Mouse (Mus musculus): ENCODE results near the gene Ptcra. TPM values are rescaled to one million over a fixed set of nuclear protein-coding genes. Genes with fewer than 3 reads are reported as not detected.
"Not testable (repeated sequence)": the region's sequence is repeated elsewhere in the genome, so short reads cannot be mapped to it uniquely, and the experiment has no call there.

Gene Ptcra
- polyA plus RNA-seq (2016; fragmentation: Nextera tagmentation; extraction: Ambion mirVana) = 0.16 and 0.55 TPM in 2 replicates

- Histone ChIP-seq H3K4me2 (no peak within 1 kb of the TSS), H3K36me3 (no peaks in the 10 kb centered on the region), H3K4me1 (replicated peaks) (0 out of 2 replicates have a peak, but pooled peaks cover 6% of the 10 kb centered on the region), H3K9ac (replicated peaks) (no peak within 1 kb of the TSS), H3K27ac (no peak within 1 kb of the TSS), H3K27me3 (no peaks in the 10 kb centered on the region), H3K9me3 (no peaks in the 10 kb centered on the region), H3K4me3 (replicated peaks) (no peak within 1 kb of the TSS)
- WGBS = 61% methylated on average over 2 of the region's 2 CpGs
- ATAC-seq (ENCODE audit: insufficient number of reproducible peaks, insufficient read depth, low FRiP score, low TSS enrichment, low read depth) = no peak
Observed at GRCm38 (mm10) chr17:46763544-46763943, at the start of gene Ptcra. Ptcra (minus strand) TSS chr17:46763712.

- Histone ChIP-seq H3K9me3 (no peaks in the 10 kb centered on the region), H3K27me3 (no peaks in the 10 kb centered on the region), H3K27ac (no peak overlapping the region), H3K4me2 (no peak overlapping the region), H3K36me3 (peaks cover 63% of the 10 kb centered on the region), H3K4me1 (replicated peaks) (no peaks in the 10 kb centered on the region), H3K4me3 (replicated peaks) (no peak overlapping the region), H3K9ac (replicated peaks) (no peak overlapping the region)
- WGBS = 96% methylated on average over 1 of the region's 1 CpGs
- no peak for ATAC-seq (ENCODE audit: insufficient number of reproducible peaks, insufficient read depth, low FRiP score, low TSS enrichment, low read depth)
Observed at GRCm38 (mm10) chr17:46812442-46812841, 48.9 kb upstream of the Ptcra start.

DNA sequence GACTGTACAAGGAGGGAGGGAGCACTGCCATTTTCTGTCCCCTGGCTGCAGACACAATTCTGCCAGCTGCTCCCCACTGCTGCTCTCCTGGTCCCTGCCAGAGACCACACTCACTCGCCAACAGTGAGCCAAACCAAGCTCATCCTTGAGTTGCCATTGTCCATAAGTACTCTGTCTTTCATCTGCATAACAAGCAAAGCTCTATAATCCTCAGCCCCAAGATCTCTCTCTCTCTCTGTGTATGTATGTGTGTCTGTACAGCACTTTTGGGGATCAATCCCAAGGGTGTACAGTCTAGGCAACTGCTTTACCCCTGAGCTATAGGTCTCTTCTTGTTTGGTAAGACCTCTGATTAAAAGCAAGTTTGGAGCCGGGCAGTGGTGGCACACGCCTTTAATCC lies 47.2 kb upstream of the Ptcra start:
- WGBS = 89% methylated on average over 3 of the region's 3 CpGs
- H3K9me3 ChIP-seq = no peaks in the 10 kb centered on the region
- H3K4me3 ChIP-seq (replicated peaks) = no peak overlapping the region
- H3K36me3 ChIP-seq = peaks cover 72% of the 10 kb centered on the region
- H3K9ac ChIP-seq (replicated peaks) = no peak overlapping the region
- H3K4me1 ChIP-seq (replicated peaks) = no peaks in the 10 kb centered on the region
- H3K27me3 ChIP-seq = no peaks in the 10 kb centered on the region
- no peak overlapping the region for H3K4me2 ChIP-seq
- H3K27ac ChIP-seq = no peak overlapping the region
- ATAC-seq (ENCODE audit: insufficient number of reproducible peaks, insufficient read depth, low FRiP score, low TSS enrichment, low read depth) = no peak

DNA sequence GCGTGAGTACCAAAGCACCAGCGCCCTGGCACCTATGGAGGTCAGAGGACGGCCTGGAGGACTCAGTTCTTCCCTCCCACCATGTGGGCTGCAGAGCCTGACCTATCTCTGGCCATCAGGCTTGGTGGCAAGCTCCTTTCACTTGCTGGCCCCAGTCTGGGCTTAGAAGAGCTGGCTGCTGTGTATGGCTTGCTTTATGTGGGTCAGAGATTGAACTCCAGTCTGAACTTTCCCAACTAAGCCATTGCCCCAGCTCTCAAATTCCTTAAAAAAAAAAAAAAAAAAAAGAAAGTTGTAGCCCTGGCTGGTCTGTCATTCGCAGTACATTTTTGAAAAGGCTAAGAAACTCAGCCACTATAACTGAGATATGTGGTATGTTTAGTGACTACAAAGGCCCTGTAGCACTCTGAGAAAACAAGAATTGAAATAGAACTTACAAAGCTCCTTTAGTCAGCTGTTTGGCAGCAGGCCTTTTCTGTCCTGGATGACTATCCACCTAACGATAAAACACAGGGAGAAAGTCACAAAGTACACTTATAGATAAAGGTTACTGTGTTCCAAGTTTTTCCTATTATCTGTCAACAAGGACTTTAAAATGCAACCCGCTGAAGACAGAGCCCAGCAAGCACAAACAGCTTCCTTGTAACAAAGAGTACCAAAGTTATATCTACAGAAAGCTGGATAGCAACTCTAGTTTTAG lies 45.8 kb upstream of the Ptcra start:
- Histone ChIP-seq H3K27me3 (no peaks in the 10 kb centered on the region), H3K9me3 (no peaks in the 10 kb centered on the region), H3K27ac (no peak overlapping the region), H3K36me3 (peaks cover 71% of the 10 kb centered on the region), H3K4me1 (replicated peaks) (no peaks in the 10 kb centered on the region), H3K9ac (replicated peaks) (no peak overlapping the region), H3K4me3 (replicated peaks) (no peak overlapping the region), H3K4me2 (no peak overlapping the region)
- WGBS = 89% methylated on average over 6 of the region's 6 CpGs
- ATAC-seq (ENCODE audit: insufficient number of reproducible peaks, insufficient read depth, low FRiP score, low TSS enrichment, low read depth) = no peak

GRCm38 (mm10) chr17:46808376-46808775 lies 44.9 kb upstream of the Ptcra start:
- Histone ChIP-seq H3K4me1 (replicated peaks) (no peaks in the 10 kb centered on the region), H3K27ac (no peak overlapping the region), H3K9ac (replicated peaks) (no peak overlapping the region), H3K4me3 (replicated peaks) (no peak overlapping the region), H3K9me3 (no peaks in the 10 kb centered on the region), H3K36me3 (peaks cover 74% of the 10 kb centered on the region), H3K4me2 (no peak overlapping the region), H3K27me3 (no peaks in the 10 kb centered on the region)
- 92% methylated on average over 10 of the region's 10 CpGs for WGBS
- ATAC-seq (ENCODE audit: insufficient number of reproducible peaks, insufficient read depth, low FRiP score, low TSS enrichment, low read depth) = no peak

- H3K27me3 ChIP-seq = no peaks in the 10 kb centered on the region
- ATAC-seq (ENCODE audit: insufficient number of reproducible peaks, insufficient read depth, low FRiP score, low TSS enrichment, low read depth) = no peak
- H3K4me2 ChIP-seq = no peak overlapping the region
- no peaks in the 10 kb centered on the region for H3K4me1 ChIP-seq (replicated peaks)
- no peak overlapping the region for H3K9ac ChIP-seq (replicated peaks)
- H3K9me3 ChIP-seq = no peaks in the 10 kb centered on the region
- peaks cover 61% of the 10 kb centered on the region for H3K36me3 ChIP-seq
- WGBS = 87% methylated on average over 6 of the region's 6 CpGs
- no peak overlapping the region for H3K27ac ChIP-seq
- H3K4me3 ChIP-seq (replicated peaks) = no peak overlapping the region
Observed at GRCm38 (mm10) chr17:46801761-46802160, 38.2 kb upstream of the Ptcra start.

DNA sequence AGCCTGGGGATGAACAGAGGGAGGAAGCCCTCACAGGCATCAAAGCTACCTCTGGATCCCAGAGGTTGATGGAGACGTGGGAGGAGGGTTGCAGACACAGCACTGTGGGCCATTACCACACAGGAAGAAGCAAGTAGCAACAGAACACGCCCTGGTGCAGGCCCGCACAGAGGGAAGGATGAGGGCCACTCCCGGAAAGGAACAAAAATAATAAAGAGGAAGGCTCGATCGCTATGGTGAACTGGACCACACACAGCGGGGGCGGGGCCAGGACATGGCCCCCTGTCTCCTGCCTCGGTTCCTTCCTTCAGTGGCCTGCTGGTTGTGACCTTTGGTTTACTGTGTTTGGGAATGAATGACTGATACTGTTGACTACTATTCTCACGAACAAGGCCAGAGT lies 36.2 kb upstream of the Ptcra start:
- H3K4me2 ChIP-seq = no peak overlapping the region
- no peak overlapping the region for H3K9ac ChIP-seq (replicated peaks)
- H3K4me1 ChIP-seq (replicated peaks) = no peaks in the 10 kb centered on the region
- H3K9me3 ChIP-seq = no peaks in the 10 kb centered on the region
- H3K27me3 ChIP-seq = no peaks in the 10 kb centered on the region
- peaks cover 45% of the 10 kb centered on the region for H3K36me3 ChIP-seq
- WGBS = 83% methylated on average over 10 of the region's 10 CpGs
- no peak overlapping the region for H3K4me3 ChIP-seq (replicated peaks)
- no peak overlapping the region for H3K27ac ChIP-seq
- ATAC-seq (ENCODE audit: insufficient number of reproducible peaks, insufficient read depth, low FRiP score, low TSS enrichment, low read depth) = no peak

- WGBS = 51% methylated on average over 4 of the region's 8 CpGs
- ATAC-seq (ENCODE audit: insufficient number of reproducible peaks, insufficient read depth, low FRiP score, low TSS enrichment, low read depth) = no peak
- H3K36me3 ChIP-seq = peaks cover 35% of the 10 kb centered on the region
- no peak overlapping the region for H3K27ac ChIP-seq
- H3K9me3 ChIP-seq = no peaks in the 10 kb centered on the region
- H3K4me1 ChIP-seq (replicated peaks) = no peaks in the 10 kb centered on the region
- no peak overlapping the region for H3K4me3 ChIP-seq (replicated peaks)
- H3K9ac ChIP-seq (replicated peaks) = no peak overlapping the region
- H3K4me2 ChIP-seq = no peak overlapping the region
- no peaks in the 10 kb centered on the region for H3K27me3 ChIP-seq
Observed at GRCm38 (mm10) chr17:46797386-46797785, 33.9 kb upstream of the Ptcra start.

DNA sequence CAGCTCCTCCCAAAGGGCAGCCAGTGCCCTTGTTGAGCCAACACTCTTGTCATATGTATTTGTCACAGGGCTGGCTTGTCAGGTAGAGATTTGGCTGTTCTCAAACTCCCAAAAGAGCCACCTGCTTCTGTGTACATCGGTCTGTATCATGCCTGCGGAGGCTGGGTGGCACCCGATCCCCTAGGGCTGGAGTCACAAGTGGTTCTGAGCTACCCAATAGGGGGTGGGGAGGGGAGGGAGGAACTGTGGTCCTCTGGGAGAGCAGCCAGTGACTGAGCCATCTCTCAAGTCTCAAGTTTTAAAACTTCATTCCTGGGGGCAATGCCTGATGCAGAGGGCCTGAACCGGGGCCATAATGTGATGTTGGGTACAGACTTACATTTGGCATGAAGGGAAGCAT lies 33.2 kb upstream of the Ptcra start:
- Histone ChIP-seq H3K27ac (no peak overlapping the region), H3K4me3 (replicated peaks) (no peak overlapping the region), H3K9ac (replicated peaks) (no peak overlapping the region), H3K27me3 (no peaks in the 10 kb centered on the region), H3K4me1 (replicated peaks) (no peaks in the 10 kb centered on the region), H3K4me2 (no peak overlapping the region), H3K9me3 (no peaks in the 10 kb centered on the region), H3K36me3 (peaks cover 29% of the 10 kb centered on the region)
- 85% methylated on average over 4 of the region's 4 CpGs for WGBS
- no peak for ATAC-seq (ENCODE audit: insufficient number of reproducible peaks, insufficient read depth, low FRiP score, low TSS enrichment, low read depth)

DNA sequence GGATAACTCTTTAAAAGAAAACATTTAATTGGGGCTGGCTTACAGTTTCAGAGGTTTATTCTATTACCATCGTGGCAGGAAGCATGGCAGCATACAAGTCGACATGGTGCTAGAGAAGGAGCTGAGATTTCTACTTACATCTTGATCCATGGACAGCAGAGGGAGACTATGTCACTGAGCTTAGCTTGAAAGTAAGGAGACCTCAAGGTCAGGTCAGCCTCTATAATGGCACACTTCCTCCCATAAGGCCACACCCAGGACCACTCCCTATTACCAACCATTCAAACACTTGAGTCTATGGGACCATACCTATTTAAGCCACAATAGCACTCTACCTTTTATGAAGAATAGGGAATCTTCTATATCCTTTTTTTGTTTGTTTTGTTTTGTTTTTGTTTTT lies 29.5 kb upstream of the Ptcra start:
- no peak for ATAC-seq (ENCODE audit: insufficient number of reproducible peaks, insufficient read depth, low FRiP score, low TSS enrichment, low read depth)

DNA sequence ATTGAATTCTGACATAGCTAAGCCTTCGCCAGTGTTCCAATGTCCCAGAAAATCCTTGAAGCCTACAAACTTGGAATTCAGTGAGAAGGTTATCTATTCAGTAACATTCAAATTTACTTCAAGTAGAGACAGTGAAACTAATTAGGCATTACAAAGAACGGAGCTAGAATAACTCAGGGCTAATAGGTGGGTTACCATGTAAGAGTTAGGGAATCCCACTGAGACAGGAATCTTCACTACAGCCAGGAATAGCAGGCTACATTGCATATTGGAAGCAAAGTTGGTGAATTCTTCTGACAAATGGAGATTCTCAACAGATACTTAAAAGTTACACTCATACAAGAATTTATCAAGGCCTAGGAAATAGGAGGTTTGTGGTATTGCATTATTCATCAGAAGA lies 24.5 kb upstream of the Ptcra start:
- WGBS = 60% methylated on average over 2 of the region's 2 CpGs
- not testable (repeated sequence) for H3K9me3 ChIP-seq; H3K4me3 ChIP-seq (replicated peaks); H3K9ac ChIP-seq (replicated peaks); H3K36me3 ChIP-seq; H3K27me3 ChIP-seq; H3K4me2 ChIP-seq; H3K4me1 ChIP-seq (replicated peaks); ATAC-seq (ENCODE audit: insufficient number of reproducible peaks, insufficient read depth, low FRiP score, low TSS enrichment, low read depth); H3K27ac ChIP-seq

More for the DNA sequence above, 29.5 kb upstream of the Ptcra start:
- Histone ChIP-seq H3K36me3 (no peaks in the 10 kb centered on the region), H3K27ac (no peak overlapping the region), H3K9me3 (no peaks in the 10 kb centered on the region), H3K27me3 (no peaks in the 10 kb centered on the region), H3K4me1 (replicated peaks) (no peaks in the 10 kb centered on the region), H3K4me2 (no peak overlapping the region), H3K4me3 (replicated peaks) (no peak overlapping the region), H3K9ac (replicated peaks) (no peak overlapping the region)
- 89% methylated on average over 2 of the region's 2 CpGs for WGBS

GRCm38 (mm10) chr17:46786952-46787351 lies 23.4 kb upstream of the Ptcra start:
- Histone ChIP-seq H3K27ac (no peak overlapping the region), H3K9me3 (no peaks in the 10 kb centered on the region), H3K9ac (replicated peaks) (no peak overlapping the region), H3K4me2 (no peak overlapping the region), H3K27me3 (no peaks in the 10 kb centered on the region), H3K4me1 (replicated peaks) (no peaks in the 10 kb centered on the region), H3K36me3 (no peaks in the 10 kb centered on the region), H3K4me3 (replicated peaks) (no peak overlapping the region)
- no peak for ATAC-seq (ENCODE audit: insufficient number of reproducible peaks, insufficient read depth, low FRiP score, low TSS enrichment, low read depth)
- WGBS = 91% methylated on average over 5 of the region's 5 CpGs
